Mouse (Mus musculus) kidney, adult 2 months (tissue): ENCODE measurements around the gene Gm12355.

Experiments used
- CTCF ChIP-seq: fragments of 200-500 bp; conservative IDR thresholded peaks from 2 replicates; pipeline ENCODE4 v1.5.1; 2011; ENCODE audit warnings: low read depth, mild to moderate bottlenecking, control low read depth, low read length, moderate library complexity, mixed read lengths; ENCODE audit not compliant: insufficient read depth, insufficient read length
- POLR2A ChIP-seq: fragments of 200-500 bp; IDR thresholded peaks from one replicate; pipeline ENCODE4 v1.6.1; 2011; ENCODE audit warnings: low read depth, low read length, control low read depth

GRCm38 (mm10) chr11:98599291-98599690 lies 26.2 kb downstream of the Gm12355 start:
- TF ChIP-seq CTCF (no peak), POLR2A (no peak)
